Mouse (Mus musculus): ENCODE data around the gene Rps6ka5.

Gene Rps6ka5

GRCm38 (mm10) chr12:100724606-100725457 is 2.0 kb downstream of the Rps6ka5 start:
- peak; percentile 99 for DNase-seq (ENCODE audit: low spot score in 2 of 2)

- no peak for DNase-seq (ENCODE audit: low spot score in 2 of 2)
Measured at GRCm38 (mm10) chr12:100724182-100724581, 2.6 kb downstream of the Rps6ka5 start.

- no peak for DNase-seq (ENCODE audit: low spot score in 2 of 2)
Measured at GRCm38 (mm10) chr12:100720801-100721200, 6.0 kb downstream of the Rps6ka5 start.

GRCm38 (mm10) chr12:100717446-100717845 is 9.3 kb downstream of the Rps6ka5 start:
- no peak for DNase-seq (ENCODE audit: low spot score in 2 of 2)

- DNase-seq (ENCODE audit: low spot score in 2 of 2) = no peak
Measured at GRCm38 (mm10) chr12:100716969-100717368, 9.8 kb downstream of the Rps6ka5 start.

GRCm38 (mm10) chr12:100711819-100712218 is 15.0 kb downstream of the Rps6ka5 start:
- peak in 1 of 2 experiments; percentile 51 for DNase-seq (ENCODE audit: low spot score in 2 of 2)

GRCm38 (mm10) chr12:100711116-100711691 is 15.6 kb downstream of the Rps6ka5 start:
- peak in 1 of 2 experiments; percentile 57 for DNase-seq (ENCODE audit: low spot score in 2 of 2)

- peak in 1 of 2 experiments; percentile 36 for DNase-seq (ENCODE audit: low spot score in 2 of 2)
Measured at GRCm38 (mm10) chr12:100710432-100710831, 16.4 kb downstream of the Rps6ka5 start.

- no peak for DNase-seq (ENCODE audit: low spot score in 2 of 2)
Measured at GRCm38 (mm10) chr12:100707312-100707711, 19.5 kb downstream of the Rps6ka5 start.

GRCm38 (mm10) chr12:100705057-100705722 is 21.6 kb downstream of the Rps6ka5 start:
- no peak for DNase-seq (ENCODE audit: low spot score in 2 of 2)

GRCm38 (mm10) chr12:100698019-100698418 is 28.8 kb downstream of the Rps6ka5 start:
- no peak for DNase-seq (ENCODE audit: low spot score in 2 of 2)

- no peak for DNase-seq (ENCODE audit: low spot score in 2 of 2)
Measured at GRCm38 (mm10) chr12:100696621-100697020, 30.2 kb downstream of the Rps6ka5 start.

GRCm38 (mm10) chr12:100695252-100695651 is 31.5 kb downstream of the Rps6ka5 start:
- DNase-seq (ENCODE audit: low spot score in 2 of 2) = no peak

GRCm38 (mm10) chr12:100692208-100692607 is 34.6 kb downstream of the Rps6ka5 start:
- no peak for DNase-seq (ENCODE audit: low spot score in 2 of 2)

GRCm38 (mm10) chr12:100690444-100690843 is 36.3 kb downstream of the Rps6ka5 start:
- no peak for DNase-seq (ENCODE audit: low spot score in 2 of 2)

- no peak for DNase-seq (ENCODE audit: low spot score in 2 of 2)
Measured at GRCm38 (mm10) chr12:100688177-100688576, 38.6 kb downstream of the Rps6ka5 start.

- DNase-seq (ENCODE audit: low spot score in 2 of 2) = no peak
Measured at GRCm38 (mm10) chr12:100687001-100687400, 39.8 kb downstream of the Rps6ka5 start.

GRCm38 (mm10) chr12:100681752-100682151 is 45.0 kb downstream of the Rps6ka5 start:
- DNase-seq (ENCODE audit: low spot score in 2 of 2) = no peak

- no peak for DNase-seq (ENCODE audit: low spot score in 2 of 2)
Measured at GRCm38 (mm10) chr12:100681241-100681640, 45.5 kb downstream of the Rps6ka5 start.

GRCm38 (mm10) chr12:100680676-100681075 is 46.1 kb downstream of the Rps6ka5 start:
- DNase-seq (ENCODE audit: low spot score in 2 of 2) = no peak

GRCm38 (mm10) chr12:100670647-100671199 is 56.1 kb downstream of the Rps6ka5 start:
- DNase-seq (ENCODE audit: low spot score in 2 of 2) = no peak

- no peak for DNase-seq (ENCODE audit: low spot score in 2 of 2)
Measured at GRCm38 (mm10) chr12:100665294-100665693, 61.5 kb downstream of the Rps6ka5 start.
